Mouse (Mus musculus): ENCODE data around the gene Btbd9. TPM values are rescaled to one million over a fixed set of nuclear protein-coding genes. Genes with fewer than 3 reads are reported as not detected.

The Btbd9 gene
- total and polyA plus RNA-seq, 3 experiments, result 24.7 to 33.8 TPM; not detected in 1

DNA sequence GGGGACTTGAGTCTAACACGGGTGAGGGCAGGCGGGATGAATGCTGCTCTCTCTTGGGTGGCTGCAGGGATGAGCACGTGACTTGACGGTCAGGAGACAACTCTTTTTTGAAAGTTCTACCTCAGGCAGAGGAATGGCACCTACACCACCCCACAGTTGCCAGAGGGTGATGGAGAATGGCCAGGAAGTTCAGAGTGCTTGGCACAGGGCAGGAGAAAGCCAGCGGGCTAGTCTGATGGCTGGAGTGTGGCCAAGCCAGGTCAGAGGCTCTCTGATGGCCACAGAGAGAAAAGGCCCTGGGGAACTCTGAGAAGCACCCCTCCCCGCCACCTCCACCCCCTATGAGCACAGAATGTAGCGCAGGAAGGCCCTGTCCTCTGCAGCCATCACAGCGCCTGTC, 366.0 kb downstream of the Btbd9 start:
- no peaks in the 10 kb centered on the region for H3K79me2 ChIP-seq (ENCODE audit: control insufficient read depth, insufficient read depth, low read length, poor library complexity)
- no peak for DNase-seq (ENCODE audit: low read depth, low spot score)
- H3K27me3 ChIP-seq (ENCODE audit: control insufficient read depth in 1 of 2, insufficient read depth in 2 of 2, low read length in 2 of 2), result no peaks in the 10 kb centered on the region
- H3K4me1 ChIP-seq (ENCODE audit: control insufficient read depth in 1 of 2, insufficient read depth in 2 of 2, low read length in 2 of 2), result peaks cover 3 to 23% of the 10 kb centered on the region in 2 experiments
- H3K9me3 ChIP-seq (replicated peaks; ENCODE audit: insufficient read depth, low read length), result no peaks in the 10 kb centered on the region
- TF ChIP-seq TAL1 (IDR thresholded peaks at IDR 0.05; ENCODE audit: low read length) (no peak), BHLHE40 (IDR thresholded peaks at IDR 0.05; ENCODE audit: borderline replicate concordance, low read depth, low read length) (no peak)
- no peak overlapping the region for H3K4me3 ChIP-seq (ENCODE audit: control insufficient read depth in 1 of 2, insufficient read depth in 1 of 2, low read depth in 2 of 2, low read length in 2 of 2)
- H3K27ac ChIP-seq (ENCODE audit: control insufficient read depth, low read depth, low read length), result no peak overlapping the region
- peaks cover 0 to 13% of the 10 kb centered on the region in 2 experiments; a peak in 3 of 4 replicates for H3K36me3 ChIP-seq (ENCODE audit: control insufficient read depth in 1 of 2, insufficient read depth in 2 of 2, low read length in 2 of 2)
- H3K9ac ChIP-seq (ENCODE audit: control insufficient read depth, low read depth, low read length, poor library complexity, severe bottlenecking), result no peak overlapping the region

DNA sequence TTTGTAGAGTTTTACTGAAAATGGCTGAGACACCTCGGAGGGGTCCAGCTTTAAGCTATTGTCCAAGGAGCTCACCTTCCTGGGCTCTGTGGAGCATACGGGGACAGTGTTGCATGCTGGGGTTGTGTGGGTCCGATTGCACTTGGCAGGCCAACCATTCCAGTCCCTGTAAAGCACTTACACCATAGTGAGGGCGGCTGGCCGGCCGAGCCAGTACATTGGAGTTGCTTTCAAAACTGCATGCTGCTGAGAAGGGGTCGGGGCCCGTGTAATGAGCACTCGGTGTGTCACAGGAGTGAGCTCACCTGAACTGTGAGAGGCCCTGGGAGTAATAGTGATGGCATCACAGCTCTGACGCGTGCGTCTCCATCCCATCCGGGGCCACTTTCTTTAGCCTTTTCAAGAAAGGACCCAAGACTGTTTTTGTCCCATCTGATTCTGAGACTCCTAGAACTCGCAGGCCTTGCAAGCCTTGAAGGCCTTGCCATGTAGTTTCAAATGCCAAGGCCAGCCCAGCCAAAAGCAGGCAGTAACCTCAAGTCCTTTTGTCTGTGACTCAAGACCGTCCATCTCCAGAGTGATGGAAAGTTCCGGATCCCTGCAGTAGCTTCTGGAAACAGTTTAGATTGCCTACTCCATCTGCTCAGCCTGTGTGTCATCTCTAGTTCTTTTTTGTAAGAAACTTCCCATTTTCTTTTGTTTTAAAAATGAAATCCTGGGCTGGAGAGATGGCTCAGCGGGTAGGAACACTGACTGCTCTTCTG, 371.0 kb downstream of the Btbd9 start:
- H3K4me3 ChIP-seq (ENCODE audit: control insufficient read depth in 1 of 2, insufficient read depth in 1 of 2, low read depth in 2 of 2, low read length in 2 of 2), result no peak overlapping the region
- H3K27me3 ChIP-seq (ENCODE audit: control insufficient read depth in 1 of 2, insufficient read depth in 2 of 2, low read length in 2 of 2), result no peaks in the 10 kb centered on the region
- no peak overlapping the region for H3K27ac ChIP-seq (ENCODE audit: control insufficient read depth, low read depth, low read length)
- TF ChIP-seq JUND (IDR thresholded peaks at IDR 0.05; ENCODE audit: low read depth, low read length) (no peak), UBTF (IDR thresholded peaks at IDR 0.05; ENCODE audit: borderline replicate concordance, insufficient read depth, low read depth, low read length) (no peak), RCOR1 (IDR thresholded peaks at IDR 0.05; ENCODE audit: low read depth, low read length) (no peak), POLR2AphosphoS5 (IDR thresholded peaks at IDR 0.05; ENCODE audit: borderline replicate concordance, low read depth, low read length) (no peak)
- no peak for DNase-seq (ENCODE audit: low read depth, low spot score)
- no peaks in the 10 kb centered on the region; a peak in 2 of 4 replicates for H3K36me3 ChIP-seq (ENCODE audit: control insufficient read depth in 1 of 2, insufficient read depth in 2 of 2, low read length in 2 of 2)
- 0 out of 2 replicates have a peak, but pooled peaks cover 2% of the 10 kb centered on the region for H3K79me2 ChIP-seq (ENCODE audit: control insufficient read depth, insufficient read depth, low read length, poor library complexity)
- no peaks in the 10 kb centered on the region for H3K4me1 ChIP-seq (ENCODE audit: control insufficient read depth in 1 of 2, insufficient read depth in 2 of 2, low read length in 2 of 2)
- H3K9me3 ChIP-seq (replicated peaks; ENCODE audit: insufficient read depth, low read length), result no peaks in the 10 kb centered on the region
- no peak overlapping the region for H3K9ac ChIP-seq (ENCODE audit: control insufficient read depth, low read depth, low read length, poor library complexity, severe bottlenecking)

DNA sequence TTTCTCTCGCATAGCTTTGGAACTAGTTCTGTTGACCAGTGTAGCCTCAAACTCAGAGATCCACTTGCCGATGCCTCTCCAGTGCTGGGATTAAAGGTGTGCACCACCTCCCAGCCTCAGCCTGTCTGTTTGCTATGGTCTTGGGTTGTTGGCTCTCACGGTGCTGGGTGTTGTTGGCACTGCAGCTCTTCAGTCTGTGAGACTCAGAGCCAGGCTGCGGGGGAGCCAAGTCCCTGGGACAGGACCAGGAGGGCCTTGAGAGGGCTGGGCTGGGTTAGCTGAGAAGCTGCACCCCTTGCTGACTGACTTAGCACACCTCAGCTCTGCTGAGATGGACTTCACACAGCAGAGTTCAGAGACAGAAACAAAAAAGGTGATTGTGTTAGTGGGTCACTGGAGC, 376.0 kb downstream of the Btbd9 start:
- H3K36me3 ChIP-seq (ENCODE audit: control insufficient read depth in 1 of 2, insufficient read depth in 2 of 2, low read length in 2 of 2), result peaks cover 0 to 1% of the 10 kb centered on the region in 2 experiments; a peak in 1 of 4 replicates
- TF ChIP-seq RAD21 (IDR thresholded peaks at IDR 0.05; ENCODE audit: low read depth, low read length) (no peak), TAL1 (IDR thresholded peaks at IDR 0.05; ENCODE audit: low read length) (no peak), E2F4 (IDR thresholded peaks at IDR 0.05; ENCODE audit: borderline replicate concordance, low read depth, low read length) (no peak), MXI1 (IDR thresholded peaks at IDR 0.05; ENCODE audit: low read depth, low read length) (no peak), ETS1 (IDR thresholded peaks at IDR 0.05; ENCODE audit: low read depth, low read length) (no peak), TCF12 (IDR thresholded peaks at IDR 0.05; ENCODE audit: low read depth, low read length) (no peak), POLR2AphosphoS2 (IDR thresholded peaks at IDR 0.05; ENCODE audit: low read length) (no peak), MAX (IDR thresholded peaks at IDR 0.05; ENCODE audit: low read length) (no peak), NRF1 (IDR thresholded peaks at IDR 0.05; ENCODE audit: insufficient read depth, low read depth, low read length, poor library complexity, severe bottlenecking) (no peak), ZC3H11A (IDR thresholded peaks at IDR 0.05; ENCODE audit: low read depth, low read length) (no peak), MAZ (IDR thresholded peaks at IDR 0.05; ENCODE audit: low read depth, low read length) (no peak), MYC (IDR thresholded peaks at IDR 0.05; ENCODE audit: low read depth, low read length) (no peak)
- H3K4me1 ChIP-seq (ENCODE audit: control insufficient read depth in 1 of 2, insufficient read depth in 2 of 2, low read length in 2 of 2), result no peaks in the 10 kb centered on the region
- DNase-seq (ENCODE audit: low read depth, low spot score), result no peak
- H3K9ac ChIP-seq (ENCODE audit: control insufficient read depth, low read depth, low read length, poor library complexity, severe bottlenecking), result no peak overlapping the region
- H3K27ac ChIP-seq (ENCODE audit: control insufficient read depth, low read depth, low read length), result no peak overlapping the region
- H3K4me3 ChIP-seq (ENCODE audit: control insufficient read depth in 1 of 2, insufficient read depth in 1 of 2, low read depth in 2 of 2, low read length in 2 of 2), result no peak overlapping the region
- H3K79me2 ChIP-seq (ENCODE audit: control insufficient read depth, insufficient read depth, low read length, poor library complexity), result 0 out of 2 replicates have a peak, but pooled peaks cover 2% of the 10 kb centered on the region
- H3K9me3 ChIP-seq (replicated peaks; ENCODE audit: insufficient read depth, low read length), result no peaks in the 10 kb centered on the region
- H3K27me3 ChIP-seq (ENCODE audit: control insufficient read depth in 1 of 2, insufficient read depth in 2 of 2, low read length in 2 of 2), result no peaks in the 10 kb centered on the region

All from MEL (cell line).